Mouse (Mus musculus) liver, embryonic 13.5 days (tissue): Measurements from ENCODE around the gene Duox1. TPM values are rescaled to one million over a fixed set of nuclear protein-coding genes. Genes with fewer than 3 reads are reported as not detected.

ENCODE experiments used
- ATAC-seq: fragments of 200-750 bp; cut with Nextera tagmentation; 2 replicates; pipeline ENCODE4 v1.8.0; 2017; ENCODE audit warnings: low read depth, mild to moderate bottlenecking, moderate number of reproducible peaks, moderate library complexity
- DNase-seq: peaks from one replicate; pipeline ENCODE4 v3.0.0; 2022
- H3K27ac ChIP-seq: fragments of 300-500 bp; sonication (generic); 2 replicates; pipeline ENCODE4 v1.5.1; 2015; ENCODE audit warnings: moderate library complexity, mild to moderate bottlenecking, inconsistent platforms
- H3K27me3 ChIP-seq: fragments of 300-500 bp; sonication (generic); 2 replicates; pipeline ENCODE4 v1.6.1; 2015; ENCODE audit warnings: mild to moderate bottlenecking, inconsistent platforms
- H3K36me3 ChIP-seq: fragments of 300-500 bp; sonication (generic); 2 replicates; pipeline ENCODE4 v1.6.1; 2015; ENCODE audit warnings: mild to moderate bottlenecking, inconsistent platforms
- H3K4me1 ChIP-seq: fragments of 300-500 bp; sonication (generic); replicated peaks from 2 replicates; pipeline ENCODE4 v1.6.1; 2015; ENCODE audit warnings: inconsistent platforms
- H3K4me2 ChIP-seq: fragments of 300-500 bp; sonication (generic); 2 replicates; pipeline ENCODE4 v1.6.1; 2015; ENCODE audit warnings: inconsistent platforms, mild to moderate bottlenecking, moderate library complexity
- H3K4me3 ChIP-seq: fragments of 300-500 bp; sonication (generic); replicated peaks from 2 replicates; pipeline ENCODE4 v1.5.1; 2015; ENCODE audit warnings: mild to moderate bottlenecking, inconsistent platforms
- H3K9ac ChIP-seq: fragments of 300-500 bp; sonication (generic); 2 replicates; pipeline ENCODE4 v1.6.1; 2015; ENCODE audit warnings: mild to moderate bottlenecking, inconsistent platforms
- H3K9me3 ChIP-seq: fragments of 300-500 bp; sonication (generic); replicated peaks from 2 replicates; pipeline ENCODE4 v1.6.1; 2016; ENCODE audit warnings: inconsistent platforms
- WGBS: fragments of 180-500 bp; shearing (Covaris S2); methylation state at CpG from one replicate; pipeline ENCODE4 v1.1.7; 2015; ENCODE audit not compliant: insufficient replicate concordance; 5-methylcytosine and 5-hydroxymethylcytosine counted together
- polyA plus RNA-seq: library from polyadenylated mRNA; unstranded; fragments of >200 nt; fragmentation: Nextera tagmentation; extraction: Ambion mirVana; gene quantifications from 2 replicates; pipeline ENCODE4 v1.2.1, GENCODE M21; 2015

Gene Duox1
- 0.02 TPM in 1 of 2 replicates, not detected in the other for polyA plus RNA-seq

- Histone ChIP-seq H3K4me2 (no peak within 1 kb of the TSS), H3K27me3 (peaks cover 76% of the 10 kb centered on the region), H3K27ac (no peak within 1 kb of the TSS), H3K36me3 (no peaks in the 10 kb centered on the region), H3K4me3 (no peak within 1 kb of the TSS), H3K9ac (no peak within 1 kb of the TSS), H3K4me1 (peaks cover 9% of the 10 kb centered on the region), H3K9me3 (no peaks in the 10 kb centered on the region)
- no peak for DNase-seq
- no peak for ATAC-seq
- whole genome bisulfite sequencing: 69% methylated on average over 7 of the region's 7 CpGs
These were observed at the start of gene Duox1 for GRCm38 (mm10) chr2:122315372-122315771. Duox1 (plus strand) TSS chr2:122315672.

- Histone ChIP-seq H3K36me3 (peaks cover 27% of the 10 kb centered on the region), H3K9ac (no peak overlapping the region), H3K4me3 (no peak overlapping the region), H3K27me3 (no peaks in the 10 kb centered on the region), H3K27ac (0 out of 2 replicates have a peak overlapping the region, but pooled peaks have one; percentile 6), H3K4me1 (peaks cover 13% of the 10 kb centered on the region), H3K9me3 (no peaks in the 10 kb centered on the region), H3K4me2 (no peak overlapping the region)
- WGBS: 78% methylated on average over 7 of the region's 7 CpGs
- DNase-seq (no peak), ATAC-seq (peak; percentile 40; the same call in 1 of the 2 replicates)
These were observed 48.9 kb upstream of the Duox1 start for GRCm38 (mm10) chr2:122266407-122267193.

GRCm38 (mm10) chr2:122278769-122279168 lies 36.7 kb upstream of the Duox1 start:
- H3K36me3 ChIP-seq: no peaks in the 10 kb centered on the region
- H3K27me3 ChIP-seq: no peaks in the 10 kb centered on the region
- no peak overlapping the region for H3K9ac ChIP-seq
- DNase-seq (no peak), ATAC-seq (no peak)
- no peak overlapping the region for H3K27ac ChIP-seq
- H3K9me3 ChIP-seq: 0 out of 2 replicates have a peak, but pooled peaks cover 2% of the 10 kb centered on the region
- no peak overlapping the region for H3K4me2 ChIP-seq
- 69% methylated on average over 3 of the region's 3 CpGs for WGBS
- H3K4me3 ChIP-seq: no peak overlapping the region
- H3K4me1 ChIP-seq: no peaks in the 10 kb centered on the region

GRCm38 (mm10) chr2:122284091-122284490 lies 31.4 kb upstream of the Duox1 start:
- H3K4me1 ChIP-seq: no peaks in the 10 kb centered on the region
- H3K4me2 ChIP-seq: no peak overlapping the region
- ATAC-seq: no peak
- no peak overlapping the region for H3K4me3 ChIP-seq
- H3K9me3 ChIP-seq: 0 out of 2 replicates have a peak, but pooled peaks cover 2% of the 10 kb centered on the region
- no peak overlapping the region for H3K27ac ChIP-seq
- WGBS: 64% methylated on average over 9 of the region's 9 CpGs
- H3K9ac ChIP-seq: no peak overlapping the region
- no peaks in the 10 kb centered on the region for H3K27me3 ChIP-seq
- H3K36me3 ChIP-seq: no peaks in the 10 kb centered on the region
- no peak for DNase-seq

- DNase-seq: no peak
- 49% methylated on average over 7 of the region's 7 CpGs for WGBS
These were observed 29.3 kb upstream of the Duox1 start for GRCm38 (mm10) chr2:122286137-122286536.

GRCm38 (mm10) chr2:122294916-122295315 lies 20.6 kb upstream of the Duox1 start:
- H3K36me3 ChIP-seq: no peaks in the 10 kb centered on the region
- H3K27ac ChIP-seq: no peak overlapping the region
- H3K9ac ChIP-seq: no peak overlapping the region
- 8% methylated on average over 7 of the region's 7 CpGs for WGBS
- H3K4me2 ChIP-seq: no peak overlapping the region
- 0 out of 2 replicates have a peak, but pooled peaks cover 5% of the 10 kb centered on the region for H3K4me1 ChIP-seq
- ATAC-seq (no peak), DNase-seq (no peak)
- H3K4me3 ChIP-seq: no peak overlapping the region
- H3K9me3 ChIP-seq: no peaks in the 10 kb centered on the region
- peaks cover 90% of the 10 kb centered on the region for H3K27me3 ChIP-seq

More at GRCm38 (mm10) chr2:122286137-122286536, 29.3 kb upstream of the Duox1 start:
- ATAC-seq: no peak
- no peak overlapping the region for H3K4me2 ChIP-seq
- no peak overlapping the region for H3K27ac ChIP-seq
- no peak overlapping the region for H3K9ac ChIP-seq
- H3K4me1 ChIP-seq: no peaks in the 10 kb centered on the region
- 0 out of 2 replicates have a peak, but pooled peaks cover 5% of the 10 kb centered on the region for H3K27me3 ChIP-seq
- 0 out of 2 replicates have a peak, but pooled peaks cover 2% of the 10 kb centered on the region for H3K9me3 ChIP-seq
- H3K36me3 ChIP-seq: no peaks in the 10 kb centered on the region
- no peak overlapping the region for H3K4me3 ChIP-seq

GRCm38 (mm10) chr2:122297271-122298095 lies 18.0 kb upstream of the Duox1 start:
- DNase-seq (no peak), ATAC-seq (no peak)
- H3K4me2 ChIP-seq: no peak overlapping the region
- no peak overlapping the region for H3K9ac ChIP-seq
- no peak overlapping the region for H3K4me3 ChIP-seq
- no peak overlapping the region for H3K27ac ChIP-seq
- no peaks in the 10 kb centered on the region for H3K9me3 ChIP-seq
- 3% methylated on average over 35 of the region's 35 CpGs for WGBS
- H3K36me3 ChIP-seq: no peaks in the 10 kb centered on the region
- H3K4me1 ChIP-seq: peaks cover 15% of the 10 kb centered on the region; the same call in 1 of the 2 replicates
- H3K27me3 ChIP-seq: peaks cover 100% of the 10 kb centered on the region

- H3K4me1 ChIP-seq: peaks cover 15% of the 10 kb centered on the region; the same call in 1 of the 2 replicates
- H3K9ac ChIP-seq: no peak within 1 kb of the TSS
- WGBS: 4% methylated on average over 13 of the region's 13 CpGs
- H3K36me3 ChIP-seq: no peaks in the 10 kb centered on the region
- H3K4me2 ChIP-seq: peak within 1 kb of the TSS; percentile 42
- H3K27ac ChIP-seq: no peak within 1 kb of the TSS
- H3K9me3 ChIP-seq: no peaks in the 10 kb centered on the region
- DNase-seq (no peak), ATAC-seq (no peak)
- H3K4me3 ChIP-seq: peak within 1 kb of the TSS; percentile 32
- H3K27me3 ChIP-seq: peaks cover 100% of the 10 kb centered on the region
These were observed 17.4 kb upstream of the Duox1 start, which contains the start of gene Duox2 for GRCm38 (mm10) chr2:122298096-122298499. Duox2 (minus strand) TSS chr2:122298449.

GRCm38 (mm10) chr2:122298596-122299490 lies 16.6 kb upstream of the Duox1 start, which contains the start of gene Duoxa2:
Duoxa2 (plus strand) TSS chr2:122298900.
- peak within 1 kb of the TSS; percentile 32 for H3K4me3 ChIP-seq
- WGBS: 2% methylated on average over 43 of the region's 43 CpGs
- no peak within 1 kb of the TSS for H3K27ac ChIP-seq
- DNase-seq: no peak
- peaks cover 15% of the 10 kb centered on the region; the same call in 1 of the 2 replicates for H3K4me1 ChIP-seq
- H3K4me2 ChIP-seq: peak within 1 kb of the TSS; percentile 42
- H3K9ac ChIP-seq: no peak within 1 kb of the TSS
- H3K9me3 ChIP-seq: no peaks in the 10 kb centered on the region
- H3K27me3 ChIP-seq: peaks cover 100% of the 10 kb centered on the region
- no peaks in the 10 kb centered on the region for H3K36me3 ChIP-seq
- ATAC-seq: no peak

- no peaks in the 10 kb centered on the region for H3K9me3 ChIP-seq
- ATAC-seq: no peak
These were observed 15.4 kb upstream of the Duox1 start for GRCm38 (mm10) chr2:122299911-122300655.

More at GRCm38 (mm10) chr2:122299911-122300655, 15.4 kb upstream of the Duox1 start:
- WGBS: 9% methylated on average over 14 of the region's 14 CpGs
- no peak overlapping the region for H3K4me2 ChIP-seq
- H3K4me1 ChIP-seq: peaks cover 15% of the 10 kb centered on the region; the same call in 1 of the 2 replicates
- H3K27ac ChIP-seq: no peak overlapping the region
- DNase-seq: no peak
- peaks cover 100% of the 10 kb centered on the region for H3K27me3 ChIP-seq
- H3K36me3 ChIP-seq: no peaks in the 10 kb centered on the region
- no peak overlapping the region for H3K9ac ChIP-seq
- H3K4me3 ChIP-seq: no peak overlapping the region
